Mouse (Mus musculus) thymus, postnatal 25 days (tissue): ENCODE results near the gene Ctnnb1.
A peak's percentile ranks its signal among the peaks of the same experiment; 100 is the strongest.
"Not testable (repeated sequence)": the region's sequence is repeated elsewhere in the genome, so short reads cannot be mapped to it uniquely, and the experiment has no call there.

Experiments used
- DNase-seq: peaks from one replicate; pipeline ENCODE4 v3.0.0; 2022

Gene Ctnnb1

GRCm38 (mm10) chr9:120929081-120929480 is at the start of gene Ctnnb1:
Gene Ctnnb1, plus strand, starts transcription at chr9:120929216.
- no peak for DNase-seq

GRCm38 (mm10) chr9:120880286-120880685 is 48.7 kb upstream of the Ctnnb1 start:
- DNase-seq, result no peak

GRCm38 (mm10) chr9:120881121-120881520 is 47.9 kb upstream of the Ctnnb1 start:
- DNase-seq, result no peak

- DNase-seq, result no peak
Measured at GRCm38 (mm10) chr9:120881839-120882238, 47.2 kb upstream of the Ctnnb1 start.

- no peak for DNase-seq
Measured at GRCm38 (mm10) chr9:120884726-120885125, 44.3 kb upstream of the Ctnnb1 start.

GRCm38 (mm10) chr9:120887631-120888030 is 41.4 kb upstream of the Ctnnb1 start:
- DNase-seq, result no peak

- peak; percentile 3 for DNase-seq
Measured at GRCm38 (mm10) chr9:120893435-120893834, 35.6 kb upstream of the Ctnnb1 start.

GRCm38 (mm10) chr9:120893971-120894370 is 35.0 kb upstream of the Ctnnb1 start:
- no peak for DNase-seq

GRCm38 (mm10) chr9:120894376-120894775 is 34.6 kb upstream of the Ctnnb1 start:
- DNase-seq, result no peak

- no peak for DNase-seq
Measured at GRCm38 (mm10) chr9:120896502-120896901, 32.5 kb upstream of the Ctnnb1 start.

GRCm38 (mm10) chr9:120897269-120897668 is 31.7 kb upstream of the Ctnnb1 start:
- no peak for DNase-seq

- DNase-seq, result no peak
Measured at GRCm38 (mm10) chr9:120899833-120900232, 29.2 kb upstream of the Ctnnb1 start.

- no peak for DNase-seq
Measured at GRCm38 (mm10) chr9:120900338-120901274, 28.4 kb upstream of the Ctnnb1 start.

- DNase-seq, result no peak
Measured at GRCm38 (mm10) chr9:120902562-120902961, 26.5 kb upstream of the Ctnnb1 start.

- DNase-seq, result no peak
Measured at GRCm38 (mm10) chr9:120908461-120908860, 20.6 kb upstream of the Ctnnb1 start.

GRCm38 (mm10) chr9:120913152-120913551 is 15.9 kb upstream of the Ctnnb1 start:
- DNase-seq, result no peak

- DNase-seq, result no peak
Measured at GRCm38 (mm10) chr9:120914429-120914828, 14.6 kb upstream of the Ctnnb1 start.

GRCm38 (mm10) chr9:120914877-120915459 is 14.0 kb upstream of the Ctnnb1 start:
- peak; percentile 61 for DNase-seq

GRCm38 (mm10) chr9:120917619-120918018 is 11.4 kb upstream of the Ctnnb1 start:
- not testable (repeated sequence) for DNase-seq

GRCm38 (mm10) chr9:120918211-120918610 is 10.8 kb upstream of the Ctnnb1 start:
- no peak for DNase-seq

- no peak for DNase-seq
Measured at GRCm38 (mm10) chr9:120918642-120919041, 10.4 kb upstream of the Ctnnb1 start.

GRCm38 (mm10) chr9:120919130-120919529 is 9.9 kb upstream of the Ctnnb1 start:
- no peak for DNase-seq

GRCm38 (mm10) chr9:120926126-120926525 is 2.9 kb upstream of the Ctnnb1 start:
- DNase-seq, result no peak

GRCm38 (mm10) chr9:120926939-120927606 is 1.9 kb upstream of the Ctnnb1 start:
- no peak for DNase-seq
